Mouse (Mus musculus) CH12.LX (cell line): Measurements from ENCODE around the gene Dennd1a.

Source experiments
- BHLHE40 ChIP-seq: IDR thresholded peaks from 2 replicates; pipeline ENCODE4 v1.6.1; 2011; ENCODE audit warnings: mild to moderate bottlenecking, low read depth, low read length, improper control_type of control experiment
- CHD1 ChIP-seq: IDR thresholded peaks from 2 replicates; pipeline ENCODE4 v1.6.1; 2012; ENCODE audit warnings: low read depth, low read length, improper control_type of control experiment, inconsistent platforms
- CHD2 ChIP-seq: IDR thresholded peaks from 2 replicates; pipeline ENCODE4 v1.6.1; 2011; ENCODE audit warnings: low read length, improper control_type of control experiment
- CTCF ChIP-seq, 2 experiments: IDR thresholded peaks in 1 of 2; conservative IDR thresholded peaks in 1 of 2; 2 replicates each; pipeline ENCODE4 v1.5.1; 2011 to 2012; ENCODE audit warnings: low read depth in 2 of 2, low read length in 2 of 2, improper control_type of control experiment in 1 of 2, inconsistent platforms in 1 of 2, mild to moderate bottlenecking in 1 of 2, moderate library complexity in 1 of 2
- EP300 ChIP-seq: IDR thresholded peaks from 2 replicates; pipeline ENCODE4 v1.6.1; 2011; ENCODE audit warnings: low read length, improper control_type of control experiment
- POLR2A ChIP-seq: IDR thresholded peaks from 2 replicates; pipeline ENCODE4 v1.6.1; 2011; ENCODE audit warnings: low read depth, mild to moderate bottlenecking, improper control_type of control experiment, low read length
- SIN3A ChIP-seq: IDR thresholded peaks from 2 replicates; pipeline ENCODE4 v1.6.1; 2012; ENCODE audit warnings: low read length, improper control_type of control experiment, inconsistent platforms
- USF2 ChIP-seq: conservative IDR thresholded peaks from 2 replicates; pipeline ENCODE4 v1.6.1; 2011; ENCODE audit warnings: low read depth, low read length, improper control_type of control experiment
- ZNF384 ChIP-seq: IDR thresholded peaks from 2 replicates; pipeline ENCODE4 v1.6.1; 2012; ENCODE audit warnings: low read depth, low read length, improper control_type of control experiment, inconsistent platforms

DNA sequence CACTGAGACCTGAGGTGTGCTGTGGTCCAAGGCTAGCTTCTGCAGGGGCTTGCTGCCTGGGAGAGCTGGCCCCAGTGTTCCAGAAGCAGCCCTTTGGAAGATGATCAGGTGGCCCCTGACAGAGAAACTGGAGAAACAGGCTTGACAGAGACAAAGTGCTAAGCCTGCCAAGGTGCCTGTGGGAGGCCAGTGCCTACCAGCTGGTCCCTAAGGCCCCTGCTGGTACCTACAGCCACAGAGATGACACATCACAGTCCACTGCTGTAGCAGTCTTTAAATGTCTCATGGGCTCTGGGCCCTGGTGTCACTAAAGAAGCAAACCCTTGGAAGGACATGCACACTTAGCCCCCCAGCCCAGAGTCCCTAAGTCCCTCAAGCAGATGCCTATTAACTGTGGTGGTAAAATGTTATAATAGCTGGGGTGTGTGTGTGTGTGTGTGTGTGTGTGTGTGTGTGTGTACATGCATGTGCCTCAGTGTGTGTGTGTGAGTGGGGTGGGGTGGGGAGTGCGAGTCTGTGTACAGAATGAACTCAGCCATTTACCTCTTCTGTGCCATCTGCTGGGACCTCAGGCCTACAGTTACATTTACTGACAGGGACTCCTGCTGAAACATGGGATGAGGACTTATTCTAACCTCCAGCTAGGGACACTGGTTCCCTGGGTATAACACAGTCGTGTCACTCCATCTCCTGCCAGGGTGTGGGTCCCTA lies 530.8 kb downstream of the Dennd1a start:
- no peak for TF ChIP-seq CTCF (conservative IDR thresholded peaks at IDR 0.05 in 1 of 2, IDR thresholded peaks at IDR 0.05 in 1 of 2; ENCODE audit: low read depth in 2 of 2, low read length in 2 of 2)
- TF ChIP-seq POLR2A, result no peak
- TF ChIP-seq EP300, result no peak
- no peak for TF ChIP-seq USF2
- no peak for TF ChIP-seq ZNF384
- TF ChIP-seq CHD1, result no peak
- TF ChIP-seq CHD2, result no peak
- TF ChIP-seq SIN3A, result no peak; the same call in 1 of the 2 replicates
- TF ChIP-seq BHLHE40, result no peak
